24 mouse cellular contexts compared by ENCODE assay signal in the genomic region with DNA sequence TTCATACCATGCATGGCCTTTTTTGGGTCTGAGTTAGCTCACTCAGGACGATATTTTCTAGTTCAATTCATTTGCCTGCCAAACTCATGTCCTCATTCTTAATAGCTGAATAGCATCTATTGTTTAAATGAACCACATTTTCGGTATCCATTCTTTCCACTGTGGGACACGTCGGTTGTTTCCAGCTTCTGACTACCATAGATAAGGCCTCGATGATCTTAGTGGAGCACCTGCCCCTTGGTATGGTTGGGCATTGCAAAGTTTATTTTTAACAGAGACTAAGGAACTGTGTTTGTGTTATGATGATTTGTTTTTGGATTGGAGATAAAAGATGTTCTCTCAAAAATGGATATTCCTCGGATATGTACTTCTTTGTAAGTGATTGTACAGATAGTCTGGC. TPM values are rescaled to one million over a fixed set of nuclear protein-coding genes. Genes with fewer than 3 reads are reported as not detected.
A peak's percentile ranks its signal among the peaks of the same experiment; 100 is the strongest.
DNase-seq lines count a peak whose midpoint lies in the region; ATAC-seq and TF ChIP-seq lines count a peak whose summit lies in the region.
"Had no signal": no experiment of that assay in that cellular context is flagged by ENCODE, and none has a peak within 500 bp of the region (broad histone marks: within the 10 kb centered on the region; RNA-seq: fewer than 3 reads in every experiment).

No protein-coding gene starts in this region.

- no peak overlapping the region for H3K4me3 ChIP-seq in liver, embryonic 14.5 days (ENCODE audit: insufficient read depth in 1 of 2, low read depth in 2 of 2, low read length in 2 of 2)
- H3K4me3 ChIP-seq: embryonic facial prominence, embryonic 12.5 days; forebrain, embryonic 13.5 days; forebrain, embryonic 15.5 days had no signal

- 44% methylated on average over 6 of the region's 6 CpGs for WGBS in liver, embryonic 14.5 days (ENCODE audit: insufficient replicate concordance)

- no peaks in the 10 kb centered on the region for H3K9me3 ChIP-seq in liver, embryonic 14.5 days (ENCODE audit: control insufficient read depth, low read length)
- H3K9me3 ChIP-seq: embryonic facial prominence, embryonic 12.5 days; forebrain, embryonic 13.5 days; forebrain, embryonic 15.5 days; G1E had no signal

- TF ChIP-seq CTCF in liver, embryonic 14.5 days (IDR thresholded peaks at IDR 0.05; ENCODE audit: low read depth), result no peak

- no peaks in the 10 kb centered on the region for H3K27me3 ChIP-seq in liver, embryonic 14.5 days (ENCODE audit: control insufficient read depth, insufficient read depth, low read length)
- H3K27me3 ChIP-seq: CH12.LX; embryonic facial prominence, embryonic 12.5 days; forebrain, embryonic 13.5 days; forebrain, embryonic 15.5 days had no signal

- no peaks in the 10 kb centered on the region for H3K36me3 ChIP-seq in liver, embryonic 14.5 days (replicated peaks; ENCODE audit: control insufficient read depth, insufficient read depth, low read depth)
- H3K36me3 ChIP-seq: embryonic facial prominence, embryonic 12.5 days; forebrain, embryonic 15.5 days; G1E had no signal

- H3K9ac ChIP-seq in liver, embryonic 14.5 days (replicated peaks), result no peak overlapping the region
- H3K9ac ChIP-seq: embryonic facial prominence, embryonic 12.5 days; forebrain, embryonic 13.5 days; forebrain, embryonic 15.5 days; forebrain, postnatal 0 days had no signal

- no peak overlapping the region for H3K27ac ChIP-seq in liver, embryonic 14.5 days
- H3K27ac ChIP-seq: embryonic facial prominence, embryonic 12.5 days; forebrain, embryonic 13.5 days; forebrain, embryonic 15.5 days had no signal

- DNase-seq in liver, embryonic 14.5 days (ENCODE audit: low read depth in 3 of 3, low spot score in 3 of 3), result no peak
- DNase-seq in liver, result no peak
- peak; percentile 1 for DNase-seq in retina, postnatal 1 day
- DNase-seq in left cerebral cortex, adult 9 months (ENCODE audit: low spot score in 2 of 2), result no peak
- no peak for DNase-seq in frontal cortex, postnatal 14 days (ENCODE audit: low spot score in 2 of 2)
- DNase-seq: adrenal gland, adult 2 months; adrenal gland, postnatal 10 days; adrenal gland, postnatal 25 days; B cell, adult 2 months; cerebellum, adult 11 months; cerebellum, adult 18-20 months; cerebellum, adult 8-10 months; cerebellum, adult 9-11 months; cerebellum, postnatal 14 days; cerebellum, postnatal 36 days; embryo, embryonic 11 days; forebrain, postnatal 0 days had no signal

- H3K4me1 ChIP-seq in liver, embryonic 14.5 days (replicated peaks; ENCODE audit: control insufficient read depth in 2 of 2, insufficient read depth in 2 of 2, low read length in 1 of 2), result no peaks in the 10 kb centered on the region
- H3K4me1 ChIP-seq: embryonic facial prominence, embryonic 12.5 days; forebrain, embryonic 13.5 days; forebrain, embryonic 15.5 days had no signal

- TF ChIP-seq EP300 in liver, embryonic 14.5 days (IDR thresholded peaks at IDR 0.05; ENCODE audit: low read depth), result 0 out of 2 replicates have a peak, but pooled peaks have one; percentile 7

- ATAC-seq in liver, embryonic 14.5 days (ENCODE audit: insufficient read depth), result no peak
- ATAC-seq in megakaryocyte-erythroid progenitor cell, adult 5-6 weeks (replicated peaks; ENCODE audit: low FRiP score, low TSS enrichment, poor library complexity, severe bottlenecking), result peak; percentile 94
- ATAC-seq: CD4-positive, CD25-positive, alpha-beta regulatory T cell, adult 4 months; forebrain, embryonic 13.5 days; forebrain, embryonic 15.5 days; forebrain, postnatal 0 days had no signal

- H3K4me2 ChIP-seq in liver, embryonic 14.5 days (ENCODE audit: low read depth), result no peak overlapping the region
- H3K4me2 ChIP-seq: embryonic facial prominence, embryonic 12.5 days; forebrain, embryonic 13.5 days; forebrain, embryonic 15.5 days had no signal

RNA-seq across cellular contexts. Expression of a gene that starts 37.5 kb away (rescaled TPM):
- polyA plus RNA-seq in liver, embryonic 14.5 days (2012; rRNA removed), result 4.1 and 7.0 TPM in 2 replicates
- 18.8 and 21.0 TPM in 2 replicates for polyA plus RNA-seq in liver, embryonic 14.5 days (2014; fragmentation: Nextera tagmentation; extraction: Ambion mirVana)
- total RNA-seq in megakaryocyte-erythroid progenitor cell, adult 5-6 weeks (2014; fragmentation: Nextera tagmentation), result 17.9 and 19.8 TPM in 2 replicates
- 40.3 and 88.9 TPM in 2 replicates for total RNA-seq in megakaryocyte-erythroid progenitor cell, adult 5-6 weeks (2017)
- polyA plus RNA-seq: adrenal gland, adult 2 months had no signal
